Comparison of ENCODE assay signal across 12 mouse cellular contexts in genomic region chr10:54038180-54038579, GRCm38 (mm10). TPM values are rescaled to one million over a fixed set of nuclear protein-coding genes. Genes with fewer than 3 reads are reported as not detected.
DNase-seq lines count a peak whose midpoint lies in the region; ATAC-seq and TF ChIP-seq lines count a peak whose summit lies in the region.
"Had no signal": no experiment of that assay in that cellular context is flagged by ENCODE, and none has a peak within 500 bp of the region (broad histone marks: within the 10 kb centered on the region; RNA-seq: fewer than 3 reads in every experiment).

No protein-coding gene starts in this region.

- H3K27me3 ChIP-seq in CH12.LX (replicated peaks) (no peaks in the 10 kb centered on the region), MEL (ENCODE audit: control insufficient read depth in 1 of 2, insufficient read depth in 2 of 2, low read length in 2 of 2) (no peaks in the 10 kb centered on the region)
- H3K27me3 ChIP-seq in heart, embryonic 11.5 days (ENCODE audit: control insufficient read depth, insufficient read depth, low read length) = no peaks in the 10 kb centered on the region
- H3K27me3 ChIP-seq in liver, embryonic 12.5 days (replicated peaks) = no peaks in the 10 kb centered on the region

- dilution Hi-C loops in CH12.LX (cut with MboI; ENCODE audit: extremely low pct_ligation_motif_present, extremely low pct_unique_long_range_greater_than_20kb, low sequenced_read_pairs) = no loop called here

- DNase-seq in CH12.LX (ENCODE audit: extremely low read depth) = no peak
- peak; percentile 81 for DNase-seq in MEL (ENCODE audit: low read depth, low spot score)
- no peak for DNase-seq in natural killer cell, adult 2 months (ENCODE audit: low spot score in 2 of 2)
- no peak for DNase-seq in left cerebral cortex, postnatal 25 days (ENCODE audit: low spot score in 2 of 2)
- no peak for DNase-seq in frontal cortex, postnatal 10 days (ENCODE audit: low spot score in 2 of 2)
- DNase-seq in gastrocnemius, postnatal 10 days = no peak
- DNase-seq: cerebellum, postnatal 25 days; layer of hippocampus, postnatal 36 days; right cerebral cortex, adult 18-20 months had no signal

- no peak for TF ChIP-seq EP300 in CH12.LX (IDR thresholded peaks at IDR 0.05; ENCODE audit: low read length)
- TF ChIP-seq EP300 in MEL (IDR thresholded peaks at IDR 0.05; ENCODE audit: low read depth in 1 of 2, low read length in 2 of 2) = peak; percentile 79 to 85

- no peak for TF ChIP-seq CTCF in CH12.LX (conservative IDR thresholded peaks at IDR 0.05 in 1 of 2, IDR thresholded peaks at IDR 0.05 in 1 of 2; ENCODE audit: low read depth in 2 of 2, low read length in 2 of 2)
- TF ChIP-seq CTCF in MEL (IDR thresholded peaks at IDR 0.05 in 2 of 3, conservative IDR thresholded peaks at IDR 0.05 in 1 of 3; ENCODE audit: control insufficient read depth in 1 of 3, insufficient read depth in 1 of 3, low read depth in 2 of 3, low read length in 3 of 3, poor library complexity in 1 of 3, severe bottlenecking in 1 of 3) = no peak

- TF ChIP-seq POLR2A in CH12.LX (IDR thresholded peaks at IDR 0.05; ENCODE audit: low read depth, low read length) (no peak), MEL (IDR thresholded peaks at IDR 0.05; ENCODE audit: control insufficient read depth in 1 of 2, insufficient read depth in 1 of 2, low read depth in 1 of 2, low read length in 2 of 2, poor library complexity in 1 of 2) (no peak)

- peaks cover 30 to 77% of the 10 kb centered on the region in 2 experiments for H3K4me1 ChIP-seq in CH12.LX (ENCODE audit: control insufficient read depth in 1 of 2, insufficient read depth in 2 of 2)
- peaks cover 34 to 49% of the 10 kb centered on the region in 2 experiments for H3K4me1 ChIP-seq in MEL (ENCODE audit: control insufficient read depth in 1 of 2, insufficient read depth in 2 of 2, low read length in 2 of 2)
- H3K4me1 ChIP-seq in heart, embryonic 11.5 days (ENCODE audit: control insufficient read depth, insufficient read depth, low read length) = peaks cover 32% of the 10 kb centered on the region
- peaks cover 82% of the 10 kb centered on the region for H3K4me1 ChIP-seq in liver, embryonic 12.5 days

- intact Hi-C loops in left cerebral cortex, postnatal 25 days (cut with DNase I) = no loop called here

- no peak overlapping the region for H3K27ac ChIP-seq in CH12.LX (ENCODE audit: insufficient read depth, low read depth)
- peak overlapping the region; percentile 97 for H3K27ac ChIP-seq in MEL (ENCODE audit: control insufficient read depth, low read depth, low read length)
- peak overlapping the region; percentile 91 for H3K27ac ChIP-seq in heart, embryonic 11.5 days (ENCODE audit: low read depth, low read length)
- peak overlapping the region; percentile 91 for H3K27ac ChIP-seq in liver, embryonic 12.5 days

- WGBS in heart, embryonic 11.5 days (ENCODE audit: insufficient replicate concordance) = 15% methylated on average over 5 of the region's 5 CpGs
- 8% methylated on average over 5 of the region's 5 CpGs for WGBS in liver, embryonic 12.5 days (ENCODE audit: insufficient replicate concordance)

- H3K4me3 ChIP-seq in CH12.LX (replicated peaks in 1 of 3; ENCODE audit: low read depth in 2 of 3, low read length in 2 of 3, poor library complexity in 1 of 3) (no peak overlapping the region), MEL (ENCODE audit: control insufficient read depth in 1 of 2, insufficient read depth in 1 of 2, low read depth in 2 of 2, low read length in 2 of 2) (peak overlapping the region; percentile 19 to 33; a peak in 3 of 4 replicates)
- H3K4me3 ChIP-seq in heart, embryonic 11.5 days (ENCODE audit: low read depth, low read length) = no peak overlapping the region
- 0 out of 2 replicates have a peak overlapping the region, but pooled peaks have one; percentile 6 for H3K4me3 ChIP-seq in liver, embryonic 12.5 days

- no peaks in the 10 kb centered on the region for H3K9me3 ChIP-seq in CH12.LX (replicated peaks; ENCODE audit: low read length)
- no peaks in the 10 kb centered on the region for H3K9me3 ChIP-seq in MEL (replicated peaks; ENCODE audit: insufficient read depth, low read length)
- H3K9me3 ChIP-seq in heart, embryonic 11.5 days (replicated peaks; ENCODE audit: control insufficient read depth, low read length) = no peaks in the 10 kb centered on the region
- H3K9me3 ChIP-seq in liver, embryonic 12.5 days (replicated peaks) = no peaks in the 10 kb centered on the region

- peak overlapping the region; percentile 40; the same call in 1 of the 2 replicates for H3K9ac ChIP-seq in CH12.LX (ENCODE audit: insufficient read depth, low read depth)
- peak overlapping the region; percentile 54 for H3K9ac ChIP-seq in MEL (ENCODE audit: control insufficient read depth, low read depth, low read length, poor library complexity, severe bottlenecking)
- H3K9ac ChIP-seq in heart, embryonic 11.5 days (ENCODE audit: low read depth, low read length) = no peak overlapping the region
- peak overlapping the region; percentile 62 for H3K9ac ChIP-seq in liver, embryonic 12.5 days

- peaks cover 32 to 52% of the 10 kb centered on the region in 2 experiments for H3K36me3 ChIP-seq in CH12.LX (replicated peaks in 1 of 2; ENCODE audit: control insufficient read depth in 1 of 2, insufficient read depth in 1 of 2, low read length in 1 of 2)
- peaks cover 0 to 55% of the 10 kb centered on the region in 2 experiments; a peak in 2 of 4 replicates for H3K36me3 ChIP-seq in MEL (ENCODE audit: control insufficient read depth in 1 of 2, insufficient read depth in 2 of 2, low read length in 2 of 2)
- no peaks in the 10 kb centered on the region for H3K36me3 ChIP-seq in heart, embryonic 11.5 days (ENCODE audit: control insufficient read depth, insufficient read depth, low read length)
- H3K36me3 ChIP-seq in liver, embryonic 12.5 days = no peaks in the 10 kb centered on the region

- in situ Hi-C loops in CH12.LX (cut with MboI; ENCODE audit: low pct_ligation_motif_present, low pct_unique_long_range_greater_than_20kb, low sequenced_read_pairs) = no loop called here

- H3K79me2 ChIP-seq in CH12.LX (replicated peaks; ENCODE audit: control insufficient read depth, extremely low read depth, insufficient read depth, poor library complexity, severe bottlenecking) = peaks cover 74% of the 10 kb centered on the region
- H3K79me2 ChIP-seq in MEL (ENCODE audit: control insufficient read depth, insufficient read depth, low read length, poor library complexity) = no peaks in the 10 kb centered on the region

- TF ChIP-seq RAD21 in CH12.LX (IDR thresholded peaks at IDR 0.05; ENCODE audit: low read depth, low read length) (no peak), MEL (IDR thresholded peaks at IDR 0.05; ENCODE audit: low read depth, low read length) (no peak)

- H3K4me2 ChIP-seq in CH12.LX (ENCODE audit: insufficient read depth, low read depth, poor library complexity, severe bottlenecking) = 0 out of 2 replicates have a peak overlapping the region, but pooled peaks have one; percentile 0
- peak overlapping the region; percentile 42 for H3K4me2 ChIP-seq in heart, embryonic 11.5 days
- H3K4me2 ChIP-seq in liver, embryonic 12.5 days = peak overlapping the region; percentile 57

- peak; percentile 76 for ATAC-seq in heart, embryonic 11.5 days (replicated peaks; ENCODE audit: insufficient number of reproducible peaks, low FRiP score, low TSS enrichment)
- peak; percentile 87 for ATAC-seq in liver, embryonic 12.5 days
- ATAC-seq: activated CD4-positive, CD25-positive, alpha-beta regulatory T cell, adult 4 months had no signal

TF ChIP-seq in CH12.LX, 34 proteins besides CTCF, POLR2A, EP300 and RAD21:
- no peak for TF ChIP-seq GABPA (IDR thresholded peaks at IDR 0.05; ENCODE audit: insufficient replicate concordance, low read depth, low read length)
- no peak for TF ChIP-seq MYC (IDR thresholded peaks at IDR 0.05; ENCODE audit: low read depth, low read length)
- TF ChIP-seq MAZ (IDR thresholded peaks at IDR 0.05; ENCODE audit: low read depth, low read length) = no peak
- no peak for TF ChIP-seq NRF1 (IDR thresholded peaks at IDR 0.05; ENCODE audit: low read depth, low read length)
- TF ChIP-seq ZNF384 (IDR thresholded peaks at IDR 0.05; ENCODE audit: low read depth, low read length) = peak; percentile 59
- no peak for TF ChIP-seq E2F4 (IDR thresholded peaks at IDR 0.05; ENCODE audit: insufficient replicate concordance, low read depth, low read length)
- no peak for TF ChIP-seq JUND (conservative IDR thresholded peaks at IDR 0.05; ENCODE audit: low read depth, low read length)

TF ChIP-seq in MEL, 35 proteins besides CTCF, POLR2A, EP300 and RAD21 (continues in another document):
- TF ChIP-seq GABPA (IDR thresholded peaks at IDR 0.05; ENCODE audit: low read depth, low read length) (no peak), MAX (IDR thresholded peaks at IDR 0.05; ENCODE audit: low read length) (no peak), E2F4 (IDR thresholded peaks at IDR 0.05; ENCODE audit: borderline replicate concordance, low read depth, low read length) (no peak), UBTF (IDR thresholded peaks at IDR 0.05; ENCODE audit: borderline replicate concordance, insufficient read depth, low read depth, low read length) (no peak), MXI1 (IDR thresholded peaks at IDR 0.05; ENCODE audit: low read depth, low read length) (no peak), NELFE (IDR thresholded peaks at IDR 0.05; ENCODE audit: low read depth, low read length) (no peak), CHD2 (IDR thresholded peaks at IDR 0.05; ENCODE audit: low read length) (no peak), NRF1 (IDR thresholded peaks at IDR 0.05; ENCODE audit: insufficient read depth, low read depth, low read length, poor library complexity, severe bottlenecking) (no peak), TBP (IDR thresholded peaks at IDR 0.05; ENCODE audit: low read depth, low read length) (peak; percentile 52; the same call in 1 of the 2 replicates), TCF12 (IDR thresholded peaks at IDR 0.05; ENCODE audit: low read depth, low read length) (peak; percentile 91), CHD1 (IDR thresholded peaks at IDR 0.05; ENCODE audit: low read depth, low read length) (no peak), SIN3A (IDR thresholded peaks at IDR 0.05; ENCODE audit: low read length) (peak; percentile 67; the same call in 1 of the 2 replicates), MYC (IDR thresholded peaks at IDR 0.05; ENCODE audit: low read depth, low read length) (no peak), MYB (IDR thresholded peaks at IDR 0.05; ENCODE audit: low read depth, low read length) (no peak)

RNA-seq across cellular contexts. Expression of gene Man1a, which starts 38.2 kb away (rescaled TPM):
- 187 and 191 TPM in 2 replicates for total RNA-seq in CH12.LX (2012; rRNA removed)
- 211 and 215 TPM in 2 replicates for total RNA-seq in CH12.LX (2014; rRNA removed)
- 104 and 112 TPM in 2 replicates for polyA plus RNA-seq in CH12.LX (2012; ENCODE audit: insufficient read length, low read depth)
- total RNA-seq in MEL (2012; rRNA removed) = 5.3 and 7.3 TPM in 2 replicates
- 1 to 10 TPM in 1 of 2 experiments, not detected in 1; 5.8 TPM for polyA plus RNA-seq in MEL (2012; ENCODE audit: insufficient read depth in 1 of 2, insufficient read length in 2 of 2, low read depth in 1 of 2, low replicate concordance in 2 of 2, missing spikeins in 1 of 2)
- polyA plus RNA-seq in heart, embryonic 11.5 days (2014; fragmentation: Nextera tagmentation; extraction: Ambion mirVana) = 8.5 and 8.8 TPM in 2 replicates
- polyA plus RNA-seq in liver, embryonic 12.5 days (2016; fragmentation: Nextera tagmentation; extraction: Ambion mirVana) = 16.1 and 16.8 TPM in 2 replicates
- total RNA-seq in left cerebral cortex, postnatal 25 days (2021) = 10 to 100 TPM; 27.7 to 28.4 TPM
- 10 to 100 TPM; 19.6 to 21.7 TPM for total RNA-seq in gastrocnemius, postnatal 10 days (2021)

Comparison
In these comparisons a context has a peak if more than half of its experiments do, and no peak if none do; other contexts are left out.
1. H3K4me2 ChIP-seq: peak in every context shown above with its lines; median percentile 57 in liver, embryonic 12.5 days; 42 in heart, embryonic 11.5 days; 0 in CH12.LX.
2. H3K4me3 ChIP-seq: peak in MEL (2 of 2) and liver, embryonic 12.5 days (single experiment); none in CH12.LX (0 of 3) and heart, embryonic 11.5 days (single experiment).
3. RNA of gene Man1a, which starts 38.2 kb away (total RNA-seq): 187 to 215 TPM in CH12.LX; 27.7 to 28.4 TPM in left cerebral cortex, postnatal 25 days, 19.6 to 21.7 TPM in gastrocnemius, postnatal 10 days and 5.3 to 7.3 TPM in MEL; every median in the first group is over 4 times any median in the second.
4. Of the 35 proteins assayed by ChIP-seq in both MEL and CH12.LX: peak only in MEL: BHLHE40, ELF1, EP300, ETS1, HCFC1, RCOR1 and 3 more; only in CH12.LX: none; in both: ZNF384; in neither: 25.